8 mouse cellular contexts compared by ENCODE assay signal in genomic region chr5:120849601-120850136, GRCm38 (mm10). TPM values are rescaled to one million over a fixed set of nuclear protein-coding genes. Genes with fewer than 3 reads are reported as not detected.
DNase-seq lines count a peak whose midpoint lies in the region; ATAC-seq and TF ChIP-seq lines count a peak whose summit lies in the region.
"Had no signal": no experiment of that assay in that cellular context is flagged by ENCODE, and none has a peak within 500 bp of the region (broad histone marks: within the 10 kb centered on the region; RNA-seq: fewer than 3 reads in every experiment).

No protein-coding gene starts in this region.

- H3K27ac ChIP-seq in ES-E14 (ENCODE audit: insufficient read depth, low read depth, low read length, poor library complexity, severe bottlenecking): no peak overlapping the region
- no peak overlapping the region for H3K27ac ChIP-seq in layer of hippocampus, adult 2 months

- H3K9me3 ChIP-seq in ES-E14 (ENCODE audit: control insufficient read depth, insufficient read depth, low read depth, low read length): no peaks in the 10 kb centered on the region

- in situ Hi-C loops in ES-E14 (cut with MboI; ENCODE audit: low sequenced_read_pairs in 2 of 2, unreplicated experiment in 2 of 2): no loop called here

- TF ChIP-seq CTCF in layer of hippocampus, adult 2 months (conservative IDR thresholded peaks at IDR 0.05): peak; percentile 83

- DNase-seq in left cerebral cortex, adult 18-20 months (ENCODE audit: low spot score in 2 of 2): peak; percentile 18 to 24
- DNase-seq in left cerebral cortex, postnatal 10 days (ENCODE audit: extremely low spot score in 1 of 2, low spot score in 2 of 2): no peak
- DNase-seq in ES-E14 (ENCODE audit: low read depth, low spot score): peak; percentile 74
- peak; percentile 86 for DNase-seq in ZHBTc4 (ENCODE audit: low read depth, low spot score)
- peak; percentile 46 for DNase-seq in embryo, embryonic 11 days
- peak in 1 of 2 experiments; percentile 56 for DNase-seq in layer of hippocampus, adult 2 months (ENCODE audit: low spot score in 2 of 2)

- ATAC-seq in neutrophil, adult 5-6 weeks (ENCODE audit: extremely low read depth, insufficient number of reproducible peaks, low FRiP score, poor library complexity, severe bottlenecking): peak; percentile 36; the same call in 1 of the 2 replicates

- no peaks in the 10 kb centered on the region for H3K36me3 ChIP-seq in ES-E14 (ENCODE audit: control insufficient read depth, insufficient read depth, low read length, poor library complexity, severe bottlenecking)

- no peak overlapping the region for H3K9ac ChIP-seq in ES-E14 (ENCODE audit: insufficient read depth, low read depth, low read length, poor library complexity, severe bottlenecking)

- intact Hi-C loops in left cerebral cortex, postnatal 10 days (cut with DNase I): no loop called here

- H3K4me3 ChIP-seq in ES-E14 (ENCODE audit: insufficient read depth in 1 of 2, low read depth in 1 of 2, low read length in 2 of 2, poor library complexity in 1 of 2, severe bottlenecking in 1 of 2): no peak overlapping the region
- no peak overlapping the region for H3K4me3 ChIP-seq in layer of hippocampus, adult 2 months
- H3K4me3 ChIP-seq: myocyte had no signal

- H3K4me1 ChIP-seq in ES-E14 (ENCODE audit: control insufficient read depth in 2 of 2, insufficient read depth in 2 of 2, low read length in 2 of 2, poor library complexity in 1 of 2): peaks cover 3 to 7% of the 10 kb centered on the region in 2 experiments

TF ChIP-seq in ES-E14, 5 proteins besides CTCF, POLR2A, EP300 and RAD21:
- no peak for TF ChIP-seq CHD2 (IDR thresholded peaks at IDR 0.05; ENCODE audit: low read depth, low read length)
- TF ChIP-seq MAFK (IDR thresholded peaks at IDR 0.05; ENCODE audit: insufficient read depth, low read depth, low read length): no peak
- TF ChIP-seq ZC3H11A (IDR thresholded peaks at IDR 0.05; ENCODE audit: borderline replicate concordance, low read depth, low read length): no peak
- no peak for TF ChIP-seq HCFC1 (IDR thresholded peaks at IDR 0.05; ENCODE audit: borderline replicate concordance, insufficient read depth, low read length)
- TF ChIP-seq ZNF384 (IDR thresholded peaks at IDR 0.05; ENCODE audit: low read depth, low read length): no peak
TF ChIP-seq in ES-E14: peak in this region for 0.

RNA-seq across cellular contexts. Expression of gene Oas1f, which starts 2.5 kb away (rescaled TPM):
- not detected for total RNA-seq in left cerebral cortex, adult 18-20 months (2021)
- total RNA-seq in left cerebral cortex, postnatal 10 days (2021): not detected
- total RNA-seq in ES-E14 (2012; rRNA removed): 0.45 and 1.1 TPM in 2 replicates
- not detected for total RNA-seq in layer of hippocampus, adult 2 months (2021)
- not detected in 2 replicates for total RNA-seq in neutrophil, adult 5-6 weeks (2017)

RNA-seq across cellular contexts. Expression of gene Oas1h, which starts 11.6 kb away (rescaled TPM):
- not detected for total RNA-seq in left cerebral cortex, adult 18-20 months (2021)
- not detected for total RNA-seq in left cerebral cortex, postnatal 10 days (2021)
- not detected in 2 replicates for total RNA-seq in ES-E14 (2012; rRNA removed)
- total RNA-seq in layer of hippocampus, adult 2 months (2021): not detected
- not detected in 2 replicates for total RNA-seq in neutrophil, adult 5-6 weeks (2017)

RNA-seq across cellular contexts. Expression of gene Oas1c, which starts 37.4 kb away (rescaled TPM):
- under 1 TPM; 0.56 to 0.80 TPM for total RNA-seq in left cerebral cortex, adult 18-20 months (2021)
- total RNA-seq in left cerebral cortex, postnatal 10 days (2021): 1 to 10 TPM; 1.1 TPM
- 1.2 and 1.6 TPM in 2 replicates for total RNA-seq in ES-E14 (2012; rRNA removed)
- 1 to 10 TPM in 1 of 2 experiments, under 1 TPM in 1; 0.26 to 1.4 TPM for total RNA-seq in layer of hippocampus, adult 2 months (2021)
- 10.2 and 20.1 TPM in 2 replicates for total RNA-seq in neutrophil, adult 5-6 weeks (2017)

RNA-seq across cellular contexts. Expression of gene Oas1g, which starts 37.7 kb away (rescaled TPM):
- not detected for total RNA-seq in left cerebral cortex, adult 18-20 months (2021)
- not detected for total RNA-seq in left cerebral cortex, postnatal 10 days (2021)
- 9.1 and 9.6 TPM in 2 replicates for total RNA-seq in ES-E14 (2012; rRNA removed)
- total RNA-seq in layer of hippocampus, adult 2 months (2021): not detected
- 5.8 and 6.5 TPM in 2 replicates for total RNA-seq in neutrophil, adult 5-6 weeks (2017)

RNA-seq across cellular contexts. Expression of gene Oas1e, which starts 54.3 kb away (rescaled TPM):
- not detected for total RNA-seq in left cerebral cortex, adult 18-20 months (2021)
- not detected for total RNA-seq in left cerebral cortex, postnatal 10 days (2021)
- total RNA-seq in ES-E14 (2012; rRNA removed): 0.18 and 0.32 TPM in 2 replicates
- not detected for total RNA-seq in layer of hippocampus, adult 2 months (2021)
- 0.47 TPM in 1 of 2 replicates, not detected in the other for total RNA-seq in neutrophil, adult 5-6 weeks (2017)

Comparison
In these comparisons a context has a peak if more than half of its experiments do, and no peak if none do; other contexts are left out.
1. DNase-seq: peak in left cerebral cortex, adult 18-20 months (2 of 2), ES-E14 (single experiment), ZHBTc4 (single experiment) and embryo, embryonic 11 days (single experiment); none in left cerebral cortex, postnatal 10 days (0 of 2).